Mouse (Mus musculus): ENCODE results near the gene Fads1.
"Not testable (repeated sequence)": the region's sequence is repeated elsewhere in the genome, so short reads cannot be mapped to it uniquely, and the experiment has no call there.

Gene Fads1

DNA sequence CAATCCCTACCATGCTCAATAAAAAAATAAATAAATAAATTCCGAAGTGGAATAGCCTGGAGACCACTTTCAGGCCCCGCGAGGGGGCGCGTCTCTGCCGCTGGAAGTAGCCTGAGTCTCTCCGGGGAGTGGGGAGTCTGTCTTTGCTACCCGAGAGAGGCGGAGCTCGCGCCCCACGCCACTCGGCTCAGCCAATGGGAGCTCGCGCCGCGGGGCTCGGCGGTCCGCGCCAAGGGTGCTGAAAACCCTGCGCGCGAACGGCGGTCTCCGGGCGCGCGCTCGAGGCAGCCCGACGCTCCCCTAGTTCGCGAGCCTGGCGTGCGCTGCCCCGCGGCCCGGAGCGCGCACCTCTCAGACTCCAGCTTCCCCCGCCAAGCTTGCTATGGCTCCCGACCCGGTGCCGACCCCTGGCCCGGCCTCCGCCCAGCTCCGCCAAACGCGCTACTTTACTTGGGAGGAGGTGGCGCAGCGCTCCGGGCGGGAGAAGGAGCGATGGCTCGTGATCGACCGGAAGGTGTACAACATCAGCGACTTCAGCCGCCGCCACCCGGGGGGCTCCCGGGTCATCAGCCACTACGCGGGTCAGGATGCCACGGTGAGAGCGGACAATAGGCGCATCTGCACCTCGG is at the start of gene Fads1:
TSS of gene Fads1 (plus strand) at position 219 of the 629 bp plus-strand sequence.
- in situ Hi-C loops (cut with MboI, MseI) = loop anchor here (25.0 kb wide), 1 partner anchor 270 kb away; no protein-coding TSS in a partner anchor

- in situ Hi-C loops (cut with MboI, MseI) = no loop called here
Measured at GRCm38 (mm10) chr19:10134692-10135091, 48.0 kb upstream of the Fads1 start.

DNA sequence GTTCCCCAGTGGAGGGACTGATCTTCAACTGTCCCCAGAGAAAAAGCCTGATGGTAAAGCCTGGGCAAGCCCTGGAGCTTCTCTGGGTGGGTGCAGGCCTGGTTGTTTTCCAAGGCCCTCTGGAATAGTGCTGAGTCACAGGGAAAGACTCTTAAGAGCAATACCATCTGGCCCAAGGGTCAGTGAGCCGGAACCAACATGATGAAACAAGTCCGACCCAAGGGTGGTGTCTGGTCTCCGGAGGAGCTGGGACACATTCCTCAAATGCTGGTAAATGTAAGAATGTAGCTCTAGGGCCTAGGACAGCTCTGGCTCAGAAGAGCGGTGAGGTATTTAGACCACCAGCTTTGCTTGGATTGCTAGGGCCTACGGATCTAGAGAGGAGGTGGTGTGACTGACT is 45.3 kb upstream of the Fads1 start:
- in situ Hi-C loops (cut with MboI, MseI) = no loop called here

- in situ Hi-C loops (cut with MboI, MseI) = no loop called here
Measured at GRCm38 (mm10) chr19:10139736-10140135, 43.0 kb upstream of the Fads1 start.

DNA sequence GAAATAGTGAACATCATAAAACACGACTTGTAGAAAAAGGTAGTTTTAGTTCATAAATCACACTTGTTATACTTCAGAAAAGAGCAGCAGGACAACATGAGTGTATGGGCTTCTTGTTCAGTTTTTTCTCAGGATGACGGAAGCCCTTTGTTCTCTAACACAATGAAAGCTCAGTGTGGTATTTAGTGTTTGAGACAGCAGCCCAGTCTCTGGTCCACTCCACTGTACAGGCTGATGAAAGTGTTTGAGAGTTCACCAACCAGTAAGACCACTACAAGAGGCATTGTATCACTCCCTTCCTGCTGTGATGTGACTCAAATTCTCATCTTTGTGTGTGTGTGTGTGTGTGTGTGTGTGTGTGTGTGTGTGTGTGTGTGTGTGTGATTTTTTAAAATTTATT is 39.0 kb upstream of the Fads1 start:
- in situ Hi-C loops (cut with MboI, MseI) = no loop called here

DNA sequence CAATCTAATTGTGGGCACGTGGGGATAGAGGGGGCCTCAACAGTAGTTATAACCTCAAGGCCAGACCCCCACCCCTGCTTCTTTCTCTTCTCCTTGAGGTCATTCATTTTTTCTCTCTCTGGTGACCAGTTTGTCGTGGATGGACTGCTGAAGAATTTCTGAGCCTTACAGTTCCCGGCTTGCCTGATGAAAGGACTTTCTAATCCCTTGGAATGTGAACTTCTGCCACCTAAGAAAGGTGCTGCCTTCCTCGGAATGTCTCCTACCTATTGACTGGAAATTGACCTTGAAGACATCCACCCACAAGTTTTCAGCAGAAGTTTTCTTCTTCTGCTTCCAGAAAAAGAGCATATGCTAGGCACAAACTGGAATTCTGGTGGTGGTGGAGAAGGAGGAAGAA is 38.2 kb upstream of the Fads1 start:
- in situ Hi-C loops (cut with MboI, MseI) = no loop called here

DNA sequence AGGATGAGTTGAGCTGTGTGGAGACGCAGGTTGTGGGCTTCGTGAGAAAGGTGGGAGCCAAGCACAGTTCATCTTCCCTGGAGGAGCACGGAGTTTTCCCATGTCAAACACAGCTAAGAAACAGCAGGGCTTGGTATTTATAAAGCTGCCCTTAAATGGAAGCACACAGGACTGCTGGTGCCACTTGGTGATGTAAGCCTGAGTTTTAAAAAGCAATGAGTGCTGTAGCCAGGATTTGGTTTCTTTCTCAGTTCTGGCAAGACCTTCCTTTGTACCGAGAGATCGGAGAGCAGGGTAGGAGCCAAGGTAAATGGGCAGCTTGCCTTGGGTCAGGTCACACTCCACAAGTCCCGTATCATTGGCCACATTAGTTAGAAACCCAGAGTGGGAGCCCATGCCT is 34.1 kb upstream of the Fads1 start:
- in situ Hi-C loops (cut with MboI, MseI) = no loop called here

DNA sequence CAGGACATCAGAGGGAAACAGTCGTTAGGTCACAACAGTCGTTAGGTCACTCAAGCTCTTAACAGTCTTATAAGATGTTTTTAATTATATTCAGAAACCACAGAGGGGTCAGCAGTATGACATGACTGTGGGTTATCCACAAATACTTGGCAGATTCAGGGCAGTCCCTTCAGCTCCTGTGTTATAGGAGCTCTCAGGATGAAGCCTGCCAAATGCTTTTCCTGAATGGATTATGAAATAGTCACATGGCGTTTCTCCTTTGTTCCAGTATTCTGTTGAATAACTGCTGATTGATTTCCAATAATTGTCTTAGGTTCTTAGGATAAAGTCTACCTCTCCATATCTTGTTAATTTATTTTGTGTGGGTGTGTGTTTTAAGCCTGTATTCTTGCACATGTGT is 33.5 kb upstream of the Fads1 start:
- in situ Hi-C loops (cut with MboI, MseI) = no loop called here

DNA sequence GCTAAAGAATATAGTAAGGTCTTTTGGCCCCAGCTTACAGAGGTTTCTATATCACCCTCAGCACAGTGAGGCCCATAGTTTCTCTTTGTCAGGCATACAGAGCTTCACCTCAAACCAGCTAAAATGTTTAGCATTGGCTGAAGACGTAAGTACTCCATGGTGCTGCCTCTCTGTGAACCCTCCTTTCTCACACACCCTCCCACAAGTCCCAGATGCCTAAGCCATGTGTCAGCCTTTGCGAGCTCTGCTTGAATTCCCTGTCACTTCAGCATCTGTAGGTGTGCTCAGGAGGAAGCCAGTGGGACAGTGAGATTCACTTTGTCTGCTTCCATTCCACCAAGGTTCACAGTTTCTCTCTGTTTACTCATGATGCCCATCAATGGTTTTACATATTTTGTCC is 25.0 kb upstream of the Fads1 start:
- in situ Hi-C loops (cut with MboI, MseI) = no loop called here

DNA sequence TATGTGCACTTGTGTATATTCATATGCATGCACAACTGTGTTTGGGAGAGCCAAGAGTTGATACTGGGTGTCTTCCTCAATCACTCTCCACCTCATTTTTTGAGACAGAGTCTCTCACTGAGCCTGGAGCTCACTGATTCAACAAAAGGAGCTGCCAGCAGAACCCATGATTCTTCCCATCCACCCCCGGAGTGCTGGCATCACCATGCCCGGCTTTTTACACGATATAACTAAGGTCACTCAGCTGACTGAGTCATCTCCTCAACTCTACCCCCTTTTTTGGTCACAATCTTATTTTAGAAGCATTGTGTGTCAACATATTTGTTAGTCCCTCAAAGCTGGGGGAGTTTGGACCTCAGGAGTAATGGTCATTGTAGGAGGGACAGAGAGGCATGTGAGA is 18.8 kb upstream of the Fads1 start:
- in situ Hi-C loops (cut with MboI, MseI) = no loop called here

DNA sequence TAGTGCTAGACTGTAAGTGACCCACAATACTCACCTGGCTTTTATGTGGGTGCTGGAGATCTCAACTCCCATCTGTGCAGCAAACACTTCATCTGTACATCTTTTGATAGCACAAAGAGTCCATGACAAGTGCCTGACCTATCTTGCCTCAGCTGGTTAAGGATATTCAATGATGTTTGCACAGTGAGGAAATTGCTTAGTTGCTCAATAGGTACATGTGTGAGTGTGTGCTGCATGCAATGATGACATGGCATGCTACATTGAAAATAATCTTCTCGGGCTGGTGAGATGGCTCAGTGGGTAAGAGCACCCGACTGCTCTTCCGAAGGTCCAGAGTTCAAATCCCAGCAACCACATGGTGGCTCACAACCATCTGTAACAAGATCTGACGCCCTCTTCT is 16.8 kb upstream of the Fads1 start:
- in situ Hi-C loops (cut with MboI, MseI) = not testable (repeated sequence)

DNA sequence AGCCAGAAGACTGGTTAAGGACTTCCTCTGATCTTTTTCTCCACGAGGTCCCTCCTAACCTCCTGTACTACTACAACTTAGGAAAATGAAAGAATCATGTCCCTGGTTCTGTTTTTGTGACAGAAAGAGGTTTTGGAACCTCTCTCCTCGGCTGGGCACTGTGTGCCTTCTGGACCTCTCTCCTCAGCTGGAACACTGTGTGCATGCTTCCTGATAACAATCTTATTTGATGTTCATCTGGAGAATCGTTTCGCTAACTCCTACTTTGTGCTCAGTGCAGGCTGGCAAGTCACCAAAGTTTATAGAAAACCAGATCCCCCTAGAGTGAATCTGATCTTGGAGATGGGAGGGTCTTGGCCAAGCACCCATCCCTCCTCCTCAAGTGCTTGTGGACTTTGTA is 15.6 kb upstream of the Fads1 start:
- in situ Hi-C loops (cut with MboI, MseI) = no loop called here

DNA sequence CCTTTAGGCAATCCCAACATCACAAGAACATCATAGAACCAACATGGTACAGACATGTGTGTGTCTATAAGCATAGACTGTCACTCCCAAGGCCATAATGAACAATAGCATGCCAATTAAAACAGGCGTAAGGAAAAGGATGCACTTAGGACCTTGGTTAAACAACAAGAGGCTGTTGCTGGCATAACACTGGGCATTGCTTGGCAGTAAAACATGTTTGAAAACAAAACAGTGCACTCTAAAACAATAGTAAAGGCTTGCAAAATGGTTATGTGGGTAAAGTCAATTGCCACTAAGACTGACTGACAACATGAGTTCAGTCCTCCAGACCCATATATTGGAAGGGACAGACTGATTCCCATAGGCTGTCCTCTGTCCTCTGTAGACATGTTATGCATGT is 14.7 kb upstream of the Fads1 start:
- in situ Hi-C loops (cut with MboI, MseI) = no loop called here

DNA sequence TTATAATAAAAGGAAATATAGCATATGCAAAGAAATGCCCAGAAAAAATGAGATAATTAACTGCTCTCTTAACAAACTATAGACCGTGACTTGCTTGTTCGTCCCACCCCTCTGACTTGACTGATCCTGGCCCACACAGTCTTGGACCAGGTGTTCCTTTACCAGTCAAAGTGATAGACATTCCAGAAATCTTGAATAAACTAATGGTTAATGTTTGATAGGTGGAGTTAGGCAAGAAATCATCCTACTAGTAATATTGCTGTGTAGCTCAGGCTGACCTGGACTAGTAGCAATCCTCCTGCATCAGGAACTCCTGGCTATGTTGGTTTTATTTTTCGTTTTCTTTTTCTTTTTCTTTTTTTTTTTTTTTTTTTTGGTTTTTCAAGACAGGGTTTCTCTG is 14.2 kb upstream of the Fads1 start:
- in situ Hi-C loops (cut with MboI, MseI) = no loop called here

DNA sequence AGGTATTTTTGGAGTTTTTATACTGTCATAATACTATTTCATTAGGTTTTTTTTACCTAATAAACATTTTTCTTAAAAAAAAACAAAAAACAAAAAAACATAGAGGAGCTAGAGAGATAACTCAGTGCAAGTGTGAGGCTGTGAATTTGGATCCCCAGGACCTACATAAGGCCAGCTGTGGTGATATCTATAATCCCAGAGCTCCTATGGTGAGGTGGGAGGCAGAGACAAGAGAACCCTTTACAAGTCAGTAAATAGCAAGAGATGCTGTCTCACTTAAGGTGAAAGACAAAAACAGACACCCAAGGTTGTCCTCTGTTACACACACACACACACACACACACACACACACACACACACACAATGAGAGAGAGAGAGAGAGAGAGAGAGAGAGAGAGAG is 13.5 kb upstream of the Fads1 start:
- in situ Hi-C loops (cut with MboI, MseI) = no loop called here

DNA sequence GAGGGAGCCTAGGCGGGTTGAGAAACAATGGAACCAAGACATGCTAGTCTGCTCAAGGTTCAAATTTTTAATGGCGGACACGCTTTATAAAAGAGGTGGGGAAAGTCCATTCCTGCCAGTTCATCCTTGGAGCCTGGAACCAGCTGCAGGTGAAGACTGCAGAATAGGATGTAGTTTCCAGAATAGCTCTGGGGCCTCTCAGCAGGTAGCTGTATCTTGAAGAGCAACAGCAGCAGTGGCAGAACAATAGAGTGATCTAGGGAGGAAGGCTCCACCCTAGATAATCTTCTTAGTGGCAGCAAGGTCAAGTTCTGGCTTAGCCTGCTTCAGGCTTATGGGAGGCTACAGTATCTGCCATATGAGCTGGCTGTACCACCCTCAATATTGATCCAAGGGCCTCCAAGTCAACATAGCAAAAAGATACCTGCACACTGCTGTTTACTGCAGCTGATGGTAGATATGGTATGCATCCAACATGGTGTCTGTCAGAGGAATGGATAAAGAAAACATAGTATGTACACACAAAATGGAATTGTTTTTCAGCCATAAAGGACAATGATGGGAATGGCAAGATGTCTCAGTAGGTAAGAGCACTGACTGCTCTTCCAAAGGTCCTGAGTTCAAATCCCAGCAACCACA is 12.9 kb upstream of the Fads1 start:
- in situ Hi-C loops (cut with MboI, MseI) = not testable (repeated sequence)

DNA sequence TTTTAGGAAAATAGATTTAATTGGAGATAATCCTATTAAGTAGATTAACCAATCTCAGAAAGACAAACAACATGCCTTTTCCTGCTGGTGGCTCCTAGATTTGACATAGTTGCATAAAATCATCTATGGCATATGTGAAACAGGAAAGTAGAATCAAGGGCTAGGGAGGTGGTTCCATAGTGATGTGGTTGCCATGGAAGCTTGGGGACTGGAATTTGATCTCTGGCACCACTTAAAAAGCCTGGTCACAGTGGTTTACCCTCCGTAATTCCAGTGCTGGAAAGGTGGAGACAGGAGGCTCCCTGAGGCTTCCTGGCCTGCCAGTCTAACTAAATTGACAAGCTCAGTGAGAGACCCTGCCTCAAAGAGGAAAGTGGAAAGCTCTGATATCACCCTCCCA is 12.2 kb upstream of the Fads1 start:
- in situ Hi-C loops (cut with MboI, MseI) = no loop called here

DNA sequence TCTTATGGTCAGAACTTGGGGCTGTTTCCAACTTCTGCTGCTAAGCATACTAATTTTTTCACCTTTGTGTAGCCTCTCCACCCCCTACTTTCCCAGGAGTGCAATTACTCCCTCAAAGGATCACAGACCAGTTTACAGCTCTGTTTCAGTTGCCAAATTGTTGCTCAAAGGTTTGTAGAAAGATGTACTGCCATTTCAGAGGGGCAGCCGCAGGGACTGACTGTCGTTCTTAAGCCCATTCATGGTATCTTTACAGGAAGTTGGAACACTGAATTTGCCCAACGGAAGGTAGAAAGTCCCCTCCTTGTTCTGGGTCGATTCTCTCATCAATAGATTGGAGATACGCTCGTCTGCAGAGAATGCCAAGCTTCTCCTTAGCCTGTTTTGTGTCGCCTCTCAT is 11.3 kb upstream of the Fads1 start:
- in situ Hi-C loops (cut with MboI, MseI) = no loop called here

GRCm38 (mm10) chr19:10171846-10172245 is 10.8 kb upstream of the Fads1 start:
- in situ Hi-C loops (cut with MboI, MseI) = no loop called here

- in situ Hi-C loops (cut with MboI, MseI) = no loop called here
Measured at GRCm38 (mm10) chr19:10173116-10173718, 9.5 kb upstream of the Fads1 start.

- in situ Hi-C loops (cut with MboI, MseI) = no loop called here
Measured at GRCm38 (mm10) chr19:10173844-10174539, 8.7 kb upstream of the Fads1 start.

GRCm38 (mm10) chr19:10174956-10175355 is 7.7 kb upstream of the Fads1 start:
- in situ Hi-C loops (cut with MboI, MseI) = loop anchor here (25.0 kb wide), 1 partner anchor 263 kb away; no protein-coding TSS in a partner anchor

- in situ Hi-C loops (cut with MboI, MseI) = loop anchor here (25.0 kb wide), 1 partner anchor 264 kb away; no protein-coding TSS in a partner anchor
Measured at GRCm38 (mm10) chr19:10176477-10176876, 6.2 kb upstream of the Fads1 start.
